Mouse (Mus musculus) heart, adult 9 months (tissue): ENCODE results near the gene Dera.

ENCODE experiments used
- DNase-seq, 2 experiments: peaks; one replicate each; pipeline ENCODE4 v3.0.0; 2022; ENCODE audit warnings: low spot score in 2 of 2

Gene Dera

DNA sequence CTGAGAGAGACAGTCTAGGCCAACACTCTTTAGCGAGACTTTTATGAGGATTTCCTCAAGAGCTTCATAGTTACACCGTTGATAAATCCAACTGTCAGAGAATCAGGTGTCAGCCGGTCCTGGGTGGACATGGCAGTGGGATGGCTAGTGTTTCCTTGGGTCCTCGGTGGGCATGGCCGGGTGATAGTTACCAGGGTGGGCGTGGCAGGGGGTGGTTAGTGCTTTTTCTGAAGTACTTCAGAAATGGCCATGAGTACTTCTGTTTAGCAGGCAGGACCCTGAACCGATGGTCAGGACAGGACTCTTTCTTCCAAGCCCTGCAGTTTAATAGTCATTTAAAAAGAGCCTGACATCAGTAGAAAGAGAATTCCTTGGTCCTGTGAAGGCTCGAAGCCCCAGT lies 52.5 kb downstream of the Dera start:
- DNase-seq: no peak

DNA sequence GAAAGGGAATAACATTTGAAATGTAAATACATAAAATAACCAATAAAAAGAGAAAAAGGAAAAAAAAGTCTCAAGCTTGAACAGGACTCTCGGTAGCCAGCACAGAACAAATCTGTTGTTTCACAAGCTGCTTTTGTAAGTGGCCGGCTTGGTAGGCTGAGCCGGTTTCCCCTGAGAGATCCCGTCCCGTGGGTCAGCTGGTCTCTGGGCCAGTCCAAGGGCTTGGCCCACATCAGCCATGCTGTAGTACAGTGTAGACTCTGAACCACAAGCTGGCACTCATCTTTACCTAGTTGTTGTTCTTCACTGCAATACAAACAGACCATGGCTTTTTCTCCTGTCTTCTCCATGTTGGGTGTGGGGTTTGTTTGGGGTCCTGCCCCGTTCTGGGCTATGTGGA lies 53.0 kb downstream of the Dera start:
- DNase-seq: no peak

DNA sequence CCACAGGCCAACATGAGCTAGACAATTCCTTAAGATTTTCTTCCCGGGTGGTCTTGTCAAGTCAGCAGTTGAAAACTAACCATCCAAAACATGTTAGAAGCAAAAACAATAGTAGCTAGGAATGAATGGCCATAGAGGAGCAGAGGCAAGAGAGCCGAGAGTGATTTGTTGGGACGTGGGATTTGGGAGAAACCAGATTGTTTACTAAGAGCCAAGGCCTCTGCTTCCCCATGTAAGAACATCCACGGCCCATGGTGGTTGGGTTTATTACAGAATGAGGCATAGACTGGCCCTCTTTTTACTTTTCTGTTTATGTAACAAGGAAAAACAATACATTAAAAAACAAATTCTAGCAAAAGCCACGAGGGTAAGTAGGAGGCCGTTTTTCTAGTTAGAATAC lies 54.4 kb downstream of the Dera start:
- DNase-seq: no peak

DNA sequence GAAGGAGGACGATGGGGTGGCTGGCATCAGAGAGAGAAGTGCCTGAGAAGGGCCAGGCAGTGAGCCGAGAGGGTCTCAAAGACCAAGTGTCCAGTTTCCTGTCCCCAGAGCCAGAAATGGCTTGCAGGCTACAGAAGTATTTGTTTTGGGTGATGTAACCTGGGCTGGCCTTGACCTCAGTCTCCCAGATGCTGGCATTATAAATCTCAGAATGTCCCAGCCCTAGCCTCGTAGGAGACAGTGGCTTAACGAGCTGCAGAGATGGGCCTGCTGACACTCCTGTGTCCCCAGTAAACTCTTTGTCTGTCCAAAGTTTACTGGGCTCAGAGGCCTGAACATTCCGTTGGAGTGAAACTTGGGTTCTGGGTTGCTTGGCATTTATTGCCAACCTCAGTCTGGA lies 55.8 kb downstream of the Dera start:
- no peak for DNase-seq

DNA sequence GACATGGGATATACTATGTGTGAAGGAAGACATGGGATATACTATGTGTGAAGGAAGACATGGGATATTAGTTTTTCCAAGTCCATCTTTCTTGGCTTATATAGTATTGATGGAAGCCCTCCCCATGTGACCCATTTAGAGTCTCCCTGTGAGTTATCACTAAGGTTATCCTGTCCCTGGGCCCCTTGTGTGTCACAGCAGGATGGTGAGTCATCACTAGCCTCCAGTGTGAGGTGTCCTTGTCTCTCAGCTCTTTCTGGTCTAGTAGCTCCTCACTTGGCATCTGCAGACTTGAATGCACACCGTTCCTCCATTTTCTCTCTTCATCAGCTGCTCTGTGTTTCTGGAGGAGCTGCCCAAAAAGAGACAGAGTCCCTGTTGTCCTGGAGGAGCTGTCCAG lies 59.7 kb downstream of the Dera start:
- no peak for DNase-seq

DNA sequence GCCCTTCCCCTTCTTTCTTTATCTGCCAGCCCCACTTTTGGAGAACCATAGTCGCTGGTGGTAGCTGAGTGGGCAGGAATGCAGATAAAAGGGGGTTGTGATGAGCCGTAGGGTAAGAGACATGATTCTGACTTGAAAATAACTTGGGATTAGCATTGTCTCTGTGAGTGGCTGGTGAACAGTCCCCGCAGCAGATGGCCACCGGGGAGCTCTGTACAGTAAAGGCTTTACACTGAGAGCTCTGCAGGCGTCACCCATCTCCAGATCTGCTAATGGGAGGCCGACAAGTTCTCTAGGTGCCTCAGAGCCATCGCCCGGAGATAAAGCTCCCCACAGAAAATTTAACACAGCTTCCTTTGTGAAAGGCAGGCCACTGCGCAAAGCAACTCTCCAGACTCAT lies 62.2 kb downstream of the Dera start:
- no peak for DNase-seq

DNA sequence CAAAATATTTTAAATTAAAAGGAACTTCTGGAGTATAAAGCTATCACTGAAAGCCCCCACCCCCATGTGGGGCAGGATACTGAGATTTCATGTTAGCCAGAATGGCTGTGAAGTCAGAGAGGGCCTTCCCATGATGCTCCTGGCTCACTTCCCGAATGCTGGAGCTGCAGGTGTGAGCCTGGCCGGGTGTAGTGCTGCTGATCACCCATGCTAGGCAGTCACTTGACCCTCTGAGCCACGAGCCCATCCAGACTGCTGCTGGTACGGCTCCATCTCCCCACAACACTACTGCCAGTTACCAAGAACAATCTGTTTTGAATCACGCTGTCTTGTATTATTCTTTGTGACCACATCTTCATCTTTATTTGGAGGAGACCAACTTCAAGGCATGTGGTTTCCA lies 68.2 kb downstream of the Dera start:
- DNase-seq: no peak

DNA sequence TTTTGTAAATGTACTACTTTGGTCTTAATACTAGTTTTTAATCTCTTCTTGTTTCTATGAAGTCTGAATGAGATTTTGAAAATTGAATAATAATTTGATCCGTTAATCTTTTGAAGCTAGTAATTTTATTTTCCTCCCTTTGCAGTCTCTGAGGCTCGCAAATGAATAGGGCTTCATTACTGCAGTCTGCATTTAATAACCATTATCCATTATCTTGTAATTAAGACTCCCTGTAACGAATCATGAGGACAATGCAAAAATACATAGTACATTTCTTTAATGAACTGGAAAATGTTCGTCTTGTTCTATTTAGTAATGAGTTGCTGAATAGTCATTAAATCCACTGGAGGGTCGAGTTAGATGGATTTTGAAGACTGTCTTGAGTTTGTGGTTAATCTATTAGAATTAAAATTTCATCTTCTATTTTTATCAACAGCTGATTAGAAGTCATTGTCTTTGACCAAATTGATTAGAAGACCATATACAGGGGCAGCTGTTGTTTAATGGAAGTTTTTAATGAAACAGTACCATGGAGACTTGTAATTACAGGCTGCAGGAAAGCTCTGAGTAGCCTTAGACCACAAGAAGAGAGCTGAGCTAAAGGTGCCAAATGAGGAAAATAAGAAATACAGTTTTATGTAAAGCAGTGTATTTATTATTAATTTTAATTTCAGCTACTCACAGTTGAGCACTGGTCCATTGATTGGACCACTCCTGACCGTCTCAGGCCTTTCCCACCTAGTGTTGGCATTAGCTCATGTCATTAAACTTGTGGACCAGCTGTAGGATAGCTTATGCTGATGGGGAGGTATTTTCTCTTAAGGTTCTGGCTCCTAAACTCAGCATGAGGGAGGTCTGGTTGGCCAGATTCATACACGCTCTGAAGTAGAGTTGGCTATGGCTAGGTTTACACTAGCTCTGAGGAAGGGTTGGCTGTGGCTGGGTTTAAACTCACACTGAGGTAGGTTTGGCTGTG lies 70.0 kb downstream of the Dera start:
- no peak for DNase-seq

DNA sequence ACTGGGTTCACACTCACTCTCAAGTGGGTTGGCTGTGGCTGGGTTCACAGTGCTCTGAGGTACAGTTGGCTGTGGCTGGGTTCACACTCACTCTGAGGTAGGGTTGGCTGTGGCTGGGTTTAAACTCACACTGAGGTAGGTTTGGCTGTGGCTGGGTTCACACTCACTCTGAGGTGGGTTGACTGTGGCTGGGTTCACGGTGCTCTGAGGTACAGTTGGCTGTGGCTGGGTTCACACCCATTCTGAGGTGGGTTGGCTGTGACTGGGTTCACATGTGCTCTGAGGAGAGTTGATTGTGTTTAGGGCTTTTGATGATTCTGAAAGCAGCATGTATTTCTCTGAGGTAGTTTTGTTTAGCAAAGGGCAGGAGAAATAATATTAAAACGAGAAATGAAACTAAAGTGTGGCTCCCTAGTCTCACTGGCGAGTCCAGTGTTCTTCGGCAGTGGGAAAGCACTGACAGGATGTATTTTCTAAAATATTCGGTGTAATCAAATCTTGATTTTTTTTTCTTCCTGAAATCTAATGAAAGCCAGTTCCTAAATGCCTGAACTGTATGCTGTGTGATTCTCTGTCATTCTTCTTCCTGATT lies 70.8 kb downstream of the Dera start:
- no peak for DNase-seq

DNA sequence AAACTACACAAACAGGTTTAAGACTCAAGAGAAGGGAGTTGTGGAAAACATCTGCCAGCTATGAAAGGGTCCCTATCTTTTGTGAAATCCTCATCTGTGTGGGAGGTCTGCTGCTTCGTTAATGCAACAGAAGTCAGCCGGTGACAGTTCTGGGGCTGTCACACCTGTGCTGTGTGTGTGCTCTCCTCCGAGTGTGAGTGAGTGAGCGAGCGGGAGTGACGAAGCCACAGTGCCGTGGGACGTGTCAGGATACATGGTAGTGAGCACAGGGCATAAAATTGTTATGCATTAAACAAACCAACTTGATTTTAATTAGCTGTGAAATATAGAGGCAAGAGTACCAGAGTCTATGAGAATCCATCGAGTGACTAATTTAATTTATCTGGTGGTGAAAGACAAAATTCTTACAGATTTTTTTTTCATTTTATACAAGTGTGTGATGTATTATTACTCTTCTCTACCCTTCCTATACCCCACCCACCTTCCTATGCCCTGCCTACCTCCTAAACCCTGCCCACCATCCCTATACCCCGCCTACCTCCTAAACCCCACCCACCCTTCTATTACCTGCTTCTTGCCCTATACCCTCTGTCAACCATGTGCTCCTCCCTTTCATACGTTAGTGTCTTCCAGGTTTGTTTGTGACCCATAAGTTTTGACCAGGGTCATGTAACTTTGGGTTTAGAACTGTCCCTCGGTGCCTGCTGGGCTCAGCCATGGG lies 74.9 kb downstream of the Dera start:
- DNase-seq: no peak

DNA sequence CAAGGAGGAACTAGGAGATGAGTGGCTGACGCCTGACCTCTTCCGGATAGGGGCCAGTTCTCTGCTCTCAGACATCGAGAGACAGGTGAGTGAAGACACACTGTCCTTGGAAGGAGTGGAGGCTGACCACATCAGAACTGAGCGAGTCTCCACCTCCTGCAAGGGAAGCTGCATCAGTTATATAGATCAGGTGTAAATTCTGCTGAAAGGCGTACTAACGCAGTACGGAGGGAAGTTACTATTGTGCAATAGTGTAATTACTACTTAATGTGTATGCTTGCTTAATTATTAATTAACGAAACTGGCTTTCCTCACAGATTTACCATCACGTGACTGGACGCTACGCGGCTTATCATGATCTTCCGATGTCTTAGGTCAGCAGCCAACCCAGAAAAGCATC lies 82.5 kb downstream of the Dera start:
- no peak for DNase-seq

DNA sequence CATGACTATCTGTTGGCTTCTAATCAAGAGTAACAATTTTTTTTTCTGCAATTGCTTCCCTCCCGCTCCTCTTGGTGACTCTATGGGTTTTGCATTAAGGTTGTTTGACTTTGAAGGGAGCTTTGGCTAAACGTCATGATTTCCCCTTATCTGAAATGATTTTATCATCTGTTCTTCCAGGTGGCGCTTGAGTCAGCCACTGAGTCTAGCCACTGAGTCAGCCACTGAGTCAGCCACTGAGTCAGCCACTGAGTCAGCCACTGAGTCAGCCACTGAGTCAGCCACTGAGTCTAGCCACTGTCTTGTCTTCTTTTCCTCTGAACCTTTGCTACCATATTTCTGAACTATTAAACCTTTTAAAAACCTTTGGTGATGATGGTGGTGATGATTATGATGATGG lies 89.0 kb downstream of the Dera start:
- no peak for DNase-seq

DNA sequence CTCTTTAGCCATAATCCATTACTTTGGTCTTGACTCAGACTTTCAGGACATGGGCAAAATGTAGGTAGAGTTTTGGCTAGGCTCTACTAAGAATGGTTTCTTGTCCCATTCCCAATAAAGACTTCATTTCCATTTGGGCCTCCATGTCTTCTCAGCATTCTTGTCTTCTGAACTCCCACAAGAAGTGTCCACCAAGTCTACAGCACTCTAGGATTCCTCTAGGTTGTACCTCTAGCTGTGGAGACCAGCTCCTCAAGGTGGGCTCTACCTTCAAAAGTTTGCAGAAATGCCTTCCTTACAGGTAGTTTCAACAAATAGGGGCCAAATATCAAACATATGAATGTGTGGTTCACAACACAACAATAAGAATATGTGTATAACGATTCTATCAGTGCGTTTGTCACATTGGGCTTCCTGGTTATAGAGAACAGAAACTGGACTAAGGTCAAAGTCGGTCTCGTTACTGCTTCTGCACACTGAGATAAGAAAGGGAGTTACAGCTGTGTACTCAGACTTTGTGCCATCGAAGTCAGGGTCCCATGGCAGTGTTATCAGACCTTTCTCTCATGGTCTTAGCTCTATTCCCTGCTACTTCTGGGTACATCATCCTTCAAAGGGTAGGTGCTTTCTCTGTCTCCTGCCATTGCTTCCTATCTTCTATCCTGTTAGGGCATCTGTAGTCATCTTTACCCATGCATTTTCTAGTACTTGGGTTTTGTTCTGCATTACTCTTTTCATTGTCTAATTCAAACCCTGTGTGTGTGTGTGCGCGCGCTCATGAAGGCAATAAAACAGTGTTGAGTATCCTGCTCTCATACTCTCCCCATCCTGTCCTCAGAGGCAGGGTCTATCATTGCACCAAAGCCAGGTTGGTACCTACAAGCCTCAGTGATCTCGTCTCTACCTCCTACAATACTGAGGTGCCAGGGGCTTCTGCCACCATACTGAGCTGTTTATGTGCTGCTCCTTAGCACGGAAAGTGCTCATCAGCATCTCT lies 103.2 kb downstream of the Dera start:
- DNase-seq: no peak

DNA sequence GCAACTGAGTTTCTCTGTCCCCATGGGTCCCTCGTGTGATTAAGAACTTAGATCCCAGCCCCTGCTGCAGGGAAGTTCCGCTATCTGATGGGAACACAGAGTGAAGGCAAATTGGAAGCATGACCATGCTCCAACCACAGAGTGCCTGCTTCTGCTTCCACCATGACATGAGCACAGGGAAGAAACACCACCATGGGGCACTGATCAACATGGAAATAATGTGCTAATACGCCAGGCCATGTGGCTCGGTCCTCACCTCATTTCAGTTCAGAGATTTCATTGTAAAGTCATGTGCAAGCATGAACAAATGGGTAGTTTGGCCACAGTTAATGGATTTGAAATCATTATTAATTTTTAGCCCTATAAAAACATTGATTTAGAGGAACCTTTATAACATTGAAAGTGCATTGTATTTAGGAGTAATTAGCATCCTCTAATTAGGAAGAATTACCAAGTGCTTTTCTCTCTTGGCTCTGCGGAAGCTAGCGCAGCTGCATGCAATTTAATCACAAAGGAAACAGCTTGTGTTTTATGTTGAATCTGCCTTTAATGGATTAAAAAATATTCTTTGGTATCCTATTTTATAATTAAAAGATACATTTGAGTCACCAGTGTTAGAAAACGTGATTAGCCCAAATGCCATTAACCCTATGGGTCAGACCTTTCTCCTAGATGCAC lies 115.7 kb downstream of the Dera start:
- no peak for DNase-seq

DNA sequence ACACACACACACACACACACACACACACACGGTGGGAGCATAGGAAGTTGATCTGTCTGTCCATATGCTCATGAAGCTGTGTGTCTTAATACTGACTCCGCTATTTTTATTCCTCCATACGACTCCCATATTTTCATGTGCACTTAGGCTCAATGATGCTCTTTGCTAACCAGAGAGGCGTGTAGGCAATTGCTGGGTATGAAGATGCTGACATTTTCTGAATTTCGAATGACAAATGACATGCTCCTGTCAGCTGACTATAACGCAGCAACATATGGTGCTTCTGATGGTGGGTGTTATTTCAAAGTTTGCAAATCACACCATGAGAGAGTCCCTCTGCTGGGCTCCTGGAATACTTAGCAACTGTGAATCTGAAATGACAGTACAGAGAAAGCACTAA lies 116.3 kb downstream of the Dera start:
- no peak for DNase-seq

DNA sequence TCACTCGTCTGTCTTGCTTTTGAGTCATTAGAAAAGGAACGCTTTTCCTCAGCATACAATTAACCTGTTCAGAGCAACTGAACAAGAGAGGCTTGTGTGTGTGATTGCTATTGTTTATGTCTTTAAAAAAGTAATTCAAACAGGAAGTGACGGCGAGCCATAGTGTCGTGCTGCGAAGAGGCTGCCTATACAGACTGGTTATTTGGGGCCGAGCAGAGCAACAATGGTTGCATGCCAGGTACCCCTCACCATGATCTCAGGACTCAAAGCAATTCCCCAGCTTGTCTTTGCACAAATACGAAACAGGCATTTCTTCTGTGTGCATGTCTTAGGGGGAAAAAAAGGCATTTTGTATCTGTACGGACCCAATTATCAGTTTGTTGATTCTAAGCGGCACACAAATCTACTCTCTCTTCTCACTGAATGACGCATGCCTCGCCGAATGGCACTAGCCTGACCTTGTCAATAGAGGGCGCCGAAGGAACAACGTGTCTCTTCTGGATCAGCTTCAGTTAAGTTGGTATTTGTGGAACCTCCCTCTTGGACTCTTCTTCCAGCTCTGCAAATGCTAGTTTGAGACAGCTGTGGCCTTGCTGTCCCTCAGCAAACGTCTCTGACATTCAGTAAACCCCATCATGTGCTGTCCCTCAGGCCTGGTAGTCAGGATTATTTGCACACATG lies 117.8 kb downstream of the Dera start:
- peak in 1 of 2 experiments; percentile 33 for DNase-seq

DNA sequence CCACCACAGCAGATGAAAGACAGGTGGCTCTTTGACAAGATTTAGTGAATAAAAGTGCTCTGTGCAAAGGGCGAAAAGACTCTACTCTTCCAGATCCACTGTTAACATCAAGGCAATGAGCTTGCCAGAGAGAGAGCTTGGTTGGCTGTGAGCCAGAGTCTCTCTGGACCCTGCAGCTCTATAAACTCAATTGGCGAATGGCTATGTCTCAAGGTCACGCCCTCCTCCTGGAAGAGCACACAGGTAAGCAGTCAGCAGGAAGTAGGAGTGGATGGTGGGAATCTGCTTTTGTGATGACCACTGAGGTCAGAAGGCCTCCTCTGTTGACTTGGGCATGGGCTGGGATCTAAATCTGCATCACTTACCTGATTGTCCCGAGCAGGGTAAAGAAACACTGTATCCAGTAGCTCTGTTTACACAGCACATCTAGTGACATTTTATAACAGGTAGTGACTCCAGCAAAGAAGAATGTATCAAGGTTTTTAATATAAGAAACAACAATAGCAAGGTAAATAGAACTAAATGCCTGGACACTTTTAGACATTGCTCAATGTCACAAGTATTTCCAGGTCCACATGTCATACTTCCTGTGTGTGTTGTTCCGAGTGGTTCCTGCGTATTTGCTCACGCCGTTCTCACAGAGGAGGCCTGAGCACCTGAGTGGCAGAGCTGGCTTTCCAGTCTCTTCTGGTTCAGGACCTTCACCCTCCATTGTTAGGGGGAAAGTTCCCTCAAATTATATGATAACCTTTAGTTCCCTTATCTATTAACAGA lies 120.3 kb downstream of the Dera start:
- DNase-seq: no peak

DNA sequence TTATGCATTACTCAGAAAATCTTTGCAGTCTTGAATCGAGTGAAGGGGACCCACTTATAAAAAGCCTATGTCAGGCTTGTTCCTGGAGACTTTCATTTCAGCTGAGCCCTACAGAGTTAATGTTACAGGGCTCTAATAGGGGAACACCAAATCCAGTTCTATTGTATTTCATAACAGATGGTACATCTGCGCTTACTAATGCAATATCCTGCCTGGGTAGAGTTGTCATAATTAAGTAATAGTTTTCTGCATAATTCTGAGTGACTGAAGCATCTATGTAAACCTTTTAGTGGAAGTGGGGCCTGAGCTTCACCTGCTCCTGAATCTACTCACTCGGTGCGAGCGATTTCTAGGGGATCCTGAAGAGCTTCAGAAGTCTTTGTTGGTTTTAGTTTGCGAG lies 131.3 kb downstream of the Dera start:
- no peak for DNase-seq

DNA sequence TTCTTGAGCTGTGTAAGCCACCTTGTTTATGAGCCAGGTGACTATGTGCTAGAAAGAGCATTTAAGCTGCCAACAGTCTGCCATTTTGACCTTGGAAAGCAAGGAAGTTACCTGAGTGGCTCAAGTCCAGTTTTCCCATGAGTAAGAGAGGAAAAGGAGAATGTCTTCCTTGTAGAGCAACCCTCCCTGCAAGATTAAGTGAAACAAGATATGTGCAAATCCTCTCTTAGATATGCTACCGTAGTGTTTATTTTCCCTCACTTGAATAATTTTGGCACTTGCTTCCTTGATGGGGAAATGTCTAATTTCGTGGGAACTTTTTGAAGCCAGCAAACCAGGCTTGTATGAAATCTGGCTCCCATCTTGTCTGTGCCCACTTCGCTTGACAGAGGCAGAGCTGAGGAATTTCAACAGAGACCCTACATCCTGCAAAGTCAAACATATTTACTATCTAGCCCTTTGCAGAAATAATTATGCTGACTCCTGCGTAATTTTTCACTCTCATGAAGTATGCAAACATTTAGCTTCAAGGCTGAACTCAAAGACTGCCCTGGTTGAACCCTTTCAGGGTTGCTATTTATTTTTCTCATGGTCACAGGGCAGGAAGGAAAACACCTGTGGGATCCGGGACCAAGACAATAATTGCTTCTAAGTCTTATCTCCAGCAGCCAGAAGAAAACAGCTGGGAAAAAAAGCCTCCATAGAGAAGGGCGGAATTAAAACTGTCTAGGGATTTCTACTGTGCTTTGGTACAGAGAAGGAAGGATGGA lies 132.0 kb downstream of the Dera start:
- DNase-seq: no peak
